ENCODE assay signal across 9 mouse cellular contexts in the genomic region with DNA sequence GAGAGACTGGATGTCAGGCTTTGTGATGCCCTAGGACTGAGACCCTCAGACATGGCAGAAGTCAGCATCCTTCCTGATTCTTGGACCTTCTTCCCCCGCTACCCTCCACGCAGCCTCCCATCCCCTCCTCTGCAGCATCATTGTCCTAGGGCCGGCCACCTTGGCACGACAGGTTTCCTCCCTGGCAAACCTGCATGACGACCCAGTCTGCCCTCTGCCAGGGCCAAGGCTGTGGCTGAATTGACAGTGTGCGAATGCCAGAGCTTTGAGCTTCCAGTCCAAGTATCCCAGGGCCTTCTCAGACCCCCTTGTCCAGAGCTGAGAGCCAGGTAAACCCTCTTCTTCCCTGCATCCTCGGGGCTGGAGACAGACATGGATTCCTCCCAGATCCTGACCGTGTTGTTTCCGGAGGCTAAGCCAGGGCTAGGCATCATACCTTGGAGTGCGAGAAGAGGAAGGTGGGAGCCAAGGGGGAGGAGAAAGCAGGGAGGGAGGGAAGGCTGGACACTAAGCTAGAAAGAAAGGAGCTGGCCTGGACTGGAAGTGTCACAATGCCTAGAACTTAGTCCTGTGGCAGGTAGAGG. TPM values are rescaled to one million over a fixed set of nuclear protein-coding genes. Genes with fewer than 3 reads are reported as not detected.
DNase-seq lines count a peak whose midpoint lies in the region; ATAC-seq lines count a peak whose summit lies in the region.
"Had no signal": no experiment of that assay in that cellular context is flagged by ENCODE, and none has a peak within 500 bp of the region (broad histone marks: within the 10 kb centered on the region; RNA-seq: fewer than 3 reads in every experiment).

TSS of gene Ggt1 (plus strand) at position 534 of the 584 bp plus-strand sequence.

- H3K4me2 ChIP-seq in limb, embryonic 12.5 days: peak within 1 kb of the TSS; percentile 99
- peak within 1 kb of the TSS; percentile 98 for H3K4me2 ChIP-seq in stomach, embryonic 15.5 days

- H3K36me3 ChIP-seq in megakaryocyte, embryonic 14.5 days (replicated peaks; ENCODE audit: low read length): no peaks in the 10 kb centered on the region
- no peaks in the 10 kb centered on the region for H3K36me3 ChIP-seq in limb, embryonic 12.5 days
- no peaks in the 10 kb centered on the region for H3K36me3 ChIP-seq in stomach, embryonic 15.5 days

- ATAC-seq in cerebellum, adult (ENCODE audit: insufficient number of reproducible peaks, low FRiP score, low TSS enrichment): no peak
- ATAC-seq in megakaryocyte, adult 5-6 weeks (ENCODE audit: poor library complexity, severe bottlenecking): no peak
- ATAC-seq in limb, embryonic 12.5 days (ENCODE audit: insufficient number of reproducible peaks, insufficient read depth, low FRiP score, low TSS enrichment, low read depth): no peak
- ATAC-seq in stomach, embryonic 15.5 days (ENCODE audit: insufficient read depth, low FRiP score, low read depth): no peak

- peak; percentile 32 to 40 for DNase-seq in cerebellum, adult 18-20 months
- no peak for DNase-seq in right cerebral cortex, postnatal 25 days
- DNase-seq in spleen, postnatal 36 days (ENCODE audit: low spot score in 2 of 2): no peak
- DNase-seq: kidney, adult 18-20 months had no signal

- peak within 1 kb of the TSS; percentile 81; the same call in 1 of the 2 replicates for H3K9ac ChIP-seq in limb, embryonic 12.5 days (replicated peaks)
- no peak within 1 kb of the TSS for H3K9ac ChIP-seq in stomach, embryonic 15.5 days

- WGBS in limb, embryonic 12.5 days: 51% methylated on average over 10 of the region's 10 CpGs
- WGBS in stomach, embryonic 15.5 days: 63% methylated on average over 10 of the region's 10 CpGs

- H3K4me1 ChIP-seq in megakaryocyte, embryonic 14.5 days: peaks cover 66% of the 10 kb centered on the region
- H3K4me1 ChIP-seq in limb, embryonic 12.5 days (replicated peaks): peaks cover 37% of the 10 kb centered on the region
- peaks cover 16% of the 10 kb centered on the region; the same call in 1 of the 2 replicates for H3K4me1 ChIP-seq in stomach, embryonic 15.5 days

- H3K9me3 ChIP-seq in megakaryocyte, embryonic 14.5 days: peaks cover 14% of the 10 kb centered on the region
- no peaks in the 10 kb centered on the region for H3K9me3 ChIP-seq in limb, embryonic 12.5 days
- no peaks in the 10 kb centered on the region for H3K9me3 ChIP-seq in stomach, embryonic 15.5 days

- peak within 1 kb of the TSS; percentile 87 for H3K4me3 ChIP-seq in megakaryocyte, embryonic 14.5 days (replicated peaks)
- H3K4me3 ChIP-seq in limb, embryonic 12.5 days (replicated peaks): peak within 1 kb of the TSS; percentile 66; the same call in 1 of the 2 replicates
- H3K4me3 ChIP-seq in stomach, embryonic 15.5 days (replicated peaks): peak within 1 kb of the TSS; percentile 56; the same call in 1 of the 2 replicates

- peaks cover 92% of the 10 kb centered on the region for H3K27me3 ChIP-seq in megakaryocyte, embryonic 14.5 days (replicated peaks)
- peaks cover 49% of the 10 kb centered on the region for H3K27me3 ChIP-seq in limb, embryonic 12.5 days
- H3K27me3 ChIP-seq in stomach, embryonic 15.5 days (replicated peaks): peaks cover 27% of the 10 kb centered on the region

- no peak within 1 kb of the TSS for H3K27ac ChIP-seq in limb, embryonic 12.5 days
- no peak within 1 kb of the TSS for H3K27ac ChIP-seq in stomach, embryonic 15.5 days

RNA-seq across cellular contexts. Expression of gene Ggt1, which starts in this region (rescaled TPM):
- 0.84 TPM in 1 of 2 replicates, not detected in the other for polyA plus RNA-seq in megakaryocyte, embryonic 14.5 days (2012; ENCODE audit: insufficient read depth, low replicate concordance)
- total RNA-seq in megakaryocyte, adult 5-6 weeks (2015): 3.2 TPM in 2 replicates
- 4.9 and 10.0 TPM in 2 replicates for total RNA-seq in megakaryocyte, adult 5-6 weeks (2017)
- polyA plus RNA-seq in limb, embryonic 12.5 days (2016; fragmentation: Nextera tagmentation; extraction: Ambion mirVana): 0.79 and 0.88 TPM in 2 replicates
- 26.5 and 36.2 TPM in 2 replicates for polyA plus RNA-seq in stomach, embryonic 15.5 days (2015; fragmentation: Nextera tagmentation; extraction: Ambion mirVana)

Comparison
In these comparisons a context has a peak if more than half of its experiments do, and no peak if none do; other contexts are left out.
1. RNA of gene Ggt1 (polyA plus RNA-seq): 26.5 to 36.2 TPM in stomach, embryonic 15.5 days; 0.79 to 0.88 TPM in limb, embryonic 12.5 days and 0.84 TPM in megakaryocyte, embryonic 14.5 days; every median in the first group is over 10 times any median in the second.
2. DNase-seq: peak in cerebellum, adult 18-20 months (2 of 2); none in right cerebral cortex, postnatal 25 days (single experiment) and spleen, postnatal 36 days (0 of 2).
3. Peak in every context shown above with its lines, with median percentiles within 50 percentile points of each other: H3K4me3 ChIP-seq.